Mouse (Mus musculus) ES-E14 (cell line): ENCODE results near the gene Inpp5f. TPM values are rescaled to one million over a fixed set of nuclear protein-coding genes. Genes with fewer than 3 reads are reported as not detected.

Experiments used
- DNase-seq: peaks from one replicate; pipeline ENCODE4 v3.0.0-alpha.2; 2013; ENCODE audit warnings: low read depth, low spot score
- H3K27ac ChIP-seq: 2 replicates; pipeline ENCODE4 v1.5.1; 2012; ENCODE audit warnings: low read depth, mild to moderate bottlenecking, low read length, moderate library complexity, mixed read lengths; ENCODE audit not compliant: poor library complexity, insufficient read depth, severe bottlenecking
- H3K36me3 ChIP-seq: 2 replicates; pipeline ENCODE4 v1.6.1; 2012; ENCODE audit warnings: mild to moderate bottlenecking, low read length, moderate library complexity, mixed read lengths; ENCODE audit not compliant: control insufficient read depth, poor library complexity, insufficient read depth, severe bottlenecking
- H3K4me1 ChIP-seq, 2 experiments: fragments of 150-350 bp in 1 of 2; sonication (generic) in 1 of 2; 2 replicates each; pipeline ENCODE4 v1.6.1; 2012; ENCODE audit warnings: low read length in 2 of 2, mild to moderate bottlenecking in 1 of 2, mixed read lengths in 1 of 2; ENCODE audit not compliant: control insufficient read depth in 2 of 2, insufficient read depth in 2 of 2, poor library complexity in 1 of 2
- H3K4me3 ChIP-seq, 2 experiments: fragments of 150-350 bp in 1 of 2; sonication (generic) in 1 of 2; 2 replicates each; pipeline ENCODE4 v1.5.1; 2012; ENCODE audit warnings: low read length in 2 of 2, low read depth in 1 of 2, mild to moderate bottlenecking in 1 of 2, mixed read lengths in 1 of 2; ENCODE audit not compliant: insufficient read depth in 1 of 2, poor library complexity in 1 of 2, severe bottlenecking in 1 of 2
- H3K9ac ChIP-seq: 2 replicates; pipeline ENCODE4 v1.6.1; 2012; ENCODE audit warnings: low read depth, mild to moderate bottlenecking, low read length, mixed read lengths; ENCODE audit not compliant: poor library complexity, insufficient read depth, severe bottlenecking
- H3K9me3 ChIP-seq: fragments of 150-350 bp; sonication (generic); 2 replicates; pipeline ENCODE4 v1.6.1; 2012; ENCODE audit warnings: low read depth, mild to moderate bottlenecking, low read length; ENCODE audit not compliant: control insufficient read depth, insufficient read depth
- CHD2 ChIP-seq: IDR thresholded peaks from 2 replicates; pipeline ENCODE4 v1.6.1; 2014; ENCODE audit warnings: mild to moderate bottlenecking, low read depth, low read length, inconsistent platforms
- HCFC1 ChIP-seq: IDR thresholded peaks from 2 replicates; pipeline ENCODE4 v1.6.1; 2012; ENCODE audit warnings: low read length, inconsistent platforms, borderline replicate concordance; ENCODE audit not compliant: insufficient read depth
- MAFK ChIP-seq: IDR thresholded peaks from 2 replicates; pipeline ENCODE4 v1.6.1; 2014; ENCODE audit warnings: mild to moderate bottlenecking, low read depth, low read length, inconsistent platforms; ENCODE audit not compliant: insufficient read depth
- ZC3H11A ChIP-seq: IDR thresholded peaks from 2 replicates; pipeline ENCODE4 v1.6.1; 2012; ENCODE audit warnings: low read depth, mild to moderate bottlenecking, inconsistent platforms, low read length, borderline replicate concordance
- ZNF384 ChIP-seq: IDR thresholded peaks from 2 replicates; pipeline ENCODE4 v1.6.1; 2012; ENCODE audit warnings: low read depth, low read length, inconsistent platforms
- in situ Hi-C, 2 experiments: fragments of 600-800 bp; cut with MboI; formaldehyde crosslinking; loops; one replicate each; pipeline ENCODE4 v1.15.1; 2025; ENCODE audit warnings: low sequenced_read_pairs in 2 of 2, inconsistent platforms in 1 of 2; ENCODE audit not compliant: unreplicated experiment in 2 of 2
- total RNA-seq: library from RNA; depleted of rRNA; stranded (reverse); fragments of 300-350 nt; gene quantifications from 2 replicates; pipeline ENCODE4 v1.2.3, GENCODE M21; 2012

Inpp5f gene
- total RNA-seq, 1 experiment: 14.7 TPM

GRCm38 (mm10) chr7:128724761-128725160 lies 113.6 kb downstream of the Inpp5f start:
- Histone ChIP-seq H3K9ac (no peak overlapping the region), H3K4me3 (0 out of 4 replicates have a peak overlapping the region, but pooled peaks of 1 of the 2 experiments have one; percentile 21), H3K9me3 (no peaks in the 10 kb centered on the region), H3K27ac (no peak overlapping the region), H3K36me3 (peaks cover 10% of the 10 kb centered on the region), H3K4me1 (peaks cover 10 to 12% of the 10 kb centered on the region in 2 experiments; a peak in 3 of 4 replicates)
- in situ Hi-C loops: no loop called here
- TF ChIP-seq MAFK (no peak), HCFC1 (no peak), CHD2 (no peak), ZC3H11A (no peak), ZNF384 (no peak)
- peak; percentile 78 for DNase-seq

GRCm38 (mm10) chr7:128725189-128725588 lies 114.1 kb downstream of the Inpp5f start:
- in situ Hi-C loops: no loop called here
- H3K36me3 ChIP-seq: peaks cover 10% of the 10 kb centered on the region
- no peak for TF ChIP-seq ZNF384
- no peak for TF ChIP-seq ZC3H11A
- no peak for TF ChIP-seq CHD2
- no peak for TF ChIP-seq HCFC1
- no peak for TF ChIP-seq MAFK

DNA sequence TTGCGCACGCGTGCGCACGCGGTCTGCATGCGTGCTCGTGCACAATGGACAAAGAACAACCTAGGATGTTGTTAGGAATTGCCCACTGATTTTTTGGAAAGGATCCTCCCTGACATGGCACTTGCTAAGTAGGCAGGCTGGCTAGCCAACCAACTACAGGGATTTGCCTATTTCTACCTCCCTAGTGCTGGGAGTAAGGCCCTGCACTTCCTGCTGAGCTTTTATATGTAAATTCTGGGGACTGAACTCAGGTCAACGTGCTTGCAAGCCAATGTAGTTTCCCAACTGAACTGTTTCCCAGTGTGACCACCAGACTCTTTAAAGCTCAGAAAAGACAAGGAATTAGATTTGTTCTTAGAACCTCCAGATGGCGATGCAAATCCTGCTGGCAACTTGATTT lies 115.9 kb downstream of the Inpp5f start:
- peak overlapping the region; percentile 75; the same call in 1 of the 2 replicates for H3K27ac ChIP-seq
- H3K9ac ChIP-seq: peak overlapping the region; percentile 7; the same call in 1 of the 2 replicates
- H3K9me3 ChIP-seq: no peaks in the 10 kb centered on the region
- H3K36me3 ChIP-seq: peaks cover 7% of the 10 kb centered on the region
- DNase-seq: peak; percentile 52
- TF ChIP-seq CHD2: no peak
- TF ChIP-seq HCFC1: no peak
- TF ChIP-seq ZNF384: no peak
- no peak for TF ChIP-seq MAFK
- TF ChIP-seq ZC3H11A: no peak
- peak overlapping the region; percentile 24 to 48; a peak in 3 of 4 replicates for H3K4me3 ChIP-seq
- H3K4me1 ChIP-seq: peaks cover 10 to 17% of the 10 kb centered on the region in 2 experiments; a peak in 3 of 4 replicates
- in situ Hi-C loops: no loop called here

More at GRCm38 (mm10) chr7:128725189-128725588, 114.1 kb downstream of the Inpp5f start:
- H3K9me3 ChIP-seq: no peaks in the 10 kb centered on the region
- peak overlapping the region; percentile 53; the same call in 1 of the 2 replicates for H3K9ac ChIP-seq
- no peak for DNase-seq
- peaks cover 10 to 12% of the 10 kb centered on the region in 2 experiments; a peak in 3 of 4 replicates for H3K4me1 ChIP-seq
- no peak overlapping the region for H3K27ac ChIP-seq
- peak overlapping the region in 1 of 2 experiments; percentile 21; a peak in 1 of 4 replicates for H3K4me3 ChIP-seq

DNA sequence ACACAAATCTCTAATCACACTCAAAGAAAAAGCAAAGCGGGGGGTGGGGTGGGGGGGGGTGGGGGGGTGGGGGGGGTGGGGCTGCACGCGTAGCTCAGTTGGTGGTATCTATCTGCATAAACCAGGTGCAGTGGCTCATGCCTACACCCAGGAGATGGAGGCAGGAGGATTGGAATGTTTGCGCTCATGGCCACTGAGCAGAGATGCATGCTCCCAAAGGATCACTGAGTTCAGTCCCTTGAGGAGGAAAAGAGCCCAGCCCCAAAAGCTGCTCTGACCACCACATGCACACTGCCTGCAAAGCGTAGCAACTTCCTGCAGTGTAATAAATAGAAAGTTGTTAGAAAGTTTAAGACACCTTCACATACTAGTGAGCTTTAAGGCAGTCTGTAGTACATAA lies 116.6 kb downstream of the Inpp5f start:
- no peak for DNase-seq
- Histone ChIP-seq H3K9me3 (no peaks in the 10 kb centered on the region), H3K27ac (peak overlapping the region; percentile 75; the same call in 1 of the 2 replicates), H3K36me3 (peaks cover 7% of the 10 kb centered on the region), H3K9ac (no peak overlapping the region), H3K4me1 (peaks cover 10 to 17% of the 10 kb centered on the region in 2 experiments; a peak in 3 of 4 replicates), H3K4me3 (peak overlapping the region; percentile 22; a peak in 2 of 4 replicates)
- in situ Hi-C loops: no loop called here
- TF ChIP-seq ZNF384 (no peak), HCFC1 (no peak)

DNA sequence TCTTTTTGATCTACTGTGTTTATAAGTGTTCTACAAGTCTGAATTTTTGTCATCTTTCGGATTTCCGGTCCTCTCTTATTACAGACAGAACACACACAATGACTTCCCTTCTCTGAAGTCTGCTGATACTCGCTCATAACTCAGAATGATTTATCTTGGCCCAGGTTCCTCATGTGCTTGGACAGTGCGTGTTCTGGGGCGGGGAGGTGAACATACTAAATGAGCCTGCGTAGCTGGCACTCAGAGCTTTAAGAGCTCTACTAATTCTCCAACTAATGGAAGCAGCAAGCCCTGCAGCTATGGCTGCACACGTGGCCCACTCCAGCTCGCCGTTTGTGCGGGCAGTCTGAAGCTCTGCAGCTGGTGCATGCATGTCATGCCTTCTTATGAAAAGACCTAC lies 117.6 kb downstream of the Inpp5f start:
- Histone ChIP-seq H3K4me3 (peak overlapping the region in 1 of 2 experiments; percentile 3; a peak in 1 of 4 replicates), H3K9ac (peak overlapping the region; percentile 23; the same call in 1 of the 2 replicates), H3K4me1 (peaks cover 10 to 17% of the 10 kb centered on the region in 2 experiments; a peak in 3 of 4 replicates), H3K36me3 (peaks cover 3% of the 10 kb centered on the region), H3K9me3 (no peaks in the 10 kb centered on the region), H3K27ac (no peak overlapping the region; the same call in 1 of the 2 replicates)
- TF ChIP-seq ZNF384 (no peak), ZC3H11A (no peak), CHD2 (no peak), MAFK (no peak), HCFC1 (no peak)
- in situ Hi-C loops: no loop called here
- DNase-seq: no peak
